Mouse (Mus musculus): ENCODE results near the gene Olfr521. TPM values are rescaled to one million over a fixed set of nuclear protein-coding genes. Genes with fewer than 3 reads are reported as not detected.

Olfr521 gene
- not detected in 2 replicates for polyA plus RNA-seq (2012; rRNA removed)

DNA sequence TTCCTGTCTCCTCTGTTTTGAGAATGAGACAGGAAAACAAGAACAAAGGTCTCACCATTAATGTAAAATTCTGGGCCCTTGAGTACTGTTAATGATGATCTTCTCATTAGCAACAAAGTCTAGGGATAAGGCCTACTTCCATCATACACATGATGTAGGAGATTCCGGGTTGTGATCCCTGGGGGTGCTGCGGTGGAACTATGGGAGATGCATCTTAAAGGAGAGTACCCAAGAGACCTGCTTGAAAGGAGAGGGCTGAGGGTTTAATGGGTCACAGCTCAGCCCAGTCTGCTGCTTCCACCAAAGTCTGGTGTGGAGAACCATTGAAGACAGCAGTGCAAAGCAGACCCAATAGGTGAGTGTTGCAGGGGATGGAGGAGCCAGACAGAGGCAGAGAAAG is at the start of gene Olfr521:
Olfr521 (plus strand) TSS at position 301 of the 400 bp plus-strand sequence.

DNA sequence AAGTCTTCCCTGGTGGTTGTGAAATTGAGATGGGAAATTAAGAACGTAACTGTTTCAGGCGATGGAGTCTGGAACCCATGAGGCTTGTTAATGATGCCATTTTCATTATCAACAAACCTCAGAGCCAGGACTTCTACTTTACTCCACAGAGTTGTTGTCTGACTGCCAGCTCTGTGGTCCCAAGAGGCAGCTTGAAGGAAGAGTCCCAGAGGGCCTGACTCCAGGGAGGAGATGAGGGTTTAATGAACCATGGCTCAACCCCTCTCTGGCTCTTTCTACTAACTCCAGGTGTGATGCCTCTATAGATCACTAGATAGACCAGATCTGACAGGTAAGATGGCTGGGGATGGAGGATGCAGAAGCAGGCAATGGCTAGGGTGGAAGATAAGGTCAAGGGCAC is 33.3 kb upstream of the Olfr521 start, which contains the start of gene Olfr520:
Olfr520 (plus strand) TSS at position 301 of the 400 bp plus-strand sequence.

Other genes with a start within 250 kb of the Olfr521 start
- 204 and 251 TPM in 2 replicates for gene Arrb1, start 228.0 kb upstream of the Olfr521 start, polyA plus RNA-seq (2012; rRNA removed)
- gene Tpbgl, start 136.4 kb upstream of the Olfr521 start, polyA plus RNA-seq (2012; rRNA removed): 0.07 and 0.11 TPM in 2 replicates
- 0.09 and 0.11 TPM in 2 replicates for gene Slco2b1, start 52.2 kb upstream of the Olfr521 start, polyA plus RNA-seq (2012; rRNA removed)
- gene Olfr520, start 33.2 kb upstream of the Olfr521 start, polyA plus RNA-seq (2012; rRNA removed): not detected in 2 replicates
- gene Neu3, start 64.9 kb downstream of the Olfr521 start, polyA plus RNA-seq (2012; rRNA removed): 4.0 and 4.7 TPM in 2 replicates
- gene Xrra1, start 95.6 kb downstream of the Olfr521 start, polyA plus RNA-seq (2012; rRNA removed): 0.01 and 0.06 TPM in 2 replicates
- 48.9 and 50.8 TPM in 2 replicates for gene Spcs2, start 100.0 kb downstream of the Olfr521 start, polyA plus RNA-seq (2012; rRNA removed)
- 2.0 and 2.7 TPM in 2 replicates for gene Rnf169, start 216.9 kb downstream of the Olfr521 start, polyA plus RNA-seq (2012; rRNA removed)
- 0.08 TPM in 1 of 2 replicates, not detected in the other for gene Chrdl2, start 242.7 kb downstream of the Olfr521 start, polyA plus RNA-seq (2012; rRNA removed)